Mouse (Mus musculus) MEL (cell line): ENCODE results near the gene Zdhhc17.

Source experiments
- CTCF ChIP-seq, 3 experiments: IDR thresholded peaks in 2 of 3; conservative IDR thresholded peaks in 1 of 3; 2 replicates each; pipeline ENCODE4 v1.5.1; 2011 to 2012; ENCODE audit warnings: low read length in 3 of 3, low read depth in 2 of 3, mild to moderate bottlenecking in 2 of 3, improper control_type of control experiment in 1 of 3, inconsistent platforms in 1 of 3, mixed read lengths in 1 of 3, moderate library complexity in 1 of 3; ENCODE audit not compliant: control insufficient read depth in 1 of 3, insufficient read depth in 1 of 3, poor library complexity in 1 of 3, severe bottlenecking in 1 of 3
- ELF1 ChIP-seq: IDR thresholded peaks from 2 replicates; pipeline ENCODE4 v1.6.1; 2014; ENCODE audit warnings: low read depth, mild to moderate bottlenecking, inconsistent platforms, low read length, improper control_type of control experiment, moderate library complexity
- EP300 ChIP-seq, 2 experiments: IDR thresholded peaks; 2 replicates each; pipeline ENCODE4 v1.6.1; 2011; ENCODE audit warnings: improper control_type of control experiment in 2 of 2, low read length in 2 of 2, low read depth in 1 of 2, mild to moderate bottlenecking in 1 of 2
- ETS1 ChIP-seq: IDR thresholded peaks from 2 replicates; pipeline ENCODE4 v1.6.1; 2012; ENCODE audit warnings: low read depth, mild to moderate bottlenecking, inconsistent platforms, low read length, improper control_type of control experiment, moderate library complexity
- MXI1 ChIP-seq: IDR thresholded peaks from 2 replicates; pipeline ENCODE4 v1.6.1; 2011; ENCODE audit warnings: mild to moderate bottlenecking, low read depth, low read length, improper control_type of control experiment
- NELFE ChIP-seq: IDR thresholded peaks from 2 replicates; pipeline ENCODE4 v1.6.1; 2011; ENCODE audit warnings: low read depth, low read length, improper control_type of control experiment
- POLR2A ChIP-seq, 2 experiments: IDR thresholded peaks; 2 replicates each; pipeline ENCODE4 v1.6.1; 2011 to 2012; ENCODE audit warnings: low read length in 2 of 2, mild to moderate bottlenecking in 2 of 2, control low read depth in 1 of 2, improper control_type of control experiment in 1 of 2, low read depth in 1 of 2, moderate library complexity in 1 of 2; ENCODE audit not compliant: control insufficient read depth in 1 of 2, insufficient read depth in 1 of 2, poor library complexity in 1 of 2
- SIN3A ChIP-seq: IDR thresholded peaks from 2 replicates; pipeline ENCODE4 v1.6.1; 2012; ENCODE audit warnings: low read length, improper control_type of control experiment, inconsistent platforms
- SMC3 ChIP-seq: IDR thresholded peaks from 2 replicates; pipeline ENCODE4 v1.6.1; 2011; ENCODE audit warnings: low read depth, low read length, improper control_type of control experiment
- TCF12 ChIP-seq: IDR thresholded peaks from 2 replicates; pipeline ENCODE4 v1.6.1; 2014; ENCODE audit warnings: low read depth, mild to moderate bottlenecking, inconsistent platforms, low read length, improper control_type of control experiment, moderate library complexity
- UBTF ChIP-seq: IDR thresholded peaks from 2 replicates; pipeline ENCODE4 v1.6.1; 2012; ENCODE audit warnings: low read depth, mild to moderate bottlenecking, inconsistent platforms, low read length, improper control_type of control experiment, moderate library complexity, borderline replicate concordance; ENCODE audit not compliant: insufficient read depth
- USF2 ChIP-seq, 2 experiments: IDR thresholded peaks; 2 replicates each; pipeline ENCODE4 v1.6.1; 2011 to 2012; ENCODE audit warnings: improper control_type of control experiment in 2 of 2, low read length in 2 of 2, borderline replicate concordance in 1 of 2, inconsistent platforms in 1 of 2, low read depth in 1 of 2, mild to moderate bottlenecking in 1 of 2; ENCODE audit not compliant: insufficient read depth in 1 of 2

GRCm38 (mm10) chr10:110952271-110952670 lies 57.7 kb downstream of the Zdhhc17 start:
- no peak for TF ChIP-seq SIN3A
- no peak for TF ChIP-seq CTCF (IDR thresholded peaks at IDR 0.05 in 2 of 3, conservative IDR thresholded peaks at IDR 0.05 in 1 of 3; ENCODE audit: control insufficient read depth in 1 of 3, insufficient read depth in 1 of 3, low read depth in 2 of 3, low read length in 3 of 3, poor library complexity in 1 of 3, severe bottlenecking in 1 of 3)
- no peak for TF ChIP-seq TCF12
- no peak for TF ChIP-seq SMC3
- no peak for TF ChIP-seq POLR2A (IDR thresholded peaks at IDR 0.05; ENCODE audit: control insufficient read depth in 1 of 2, insufficient read depth in 1 of 2, low read depth in 1 of 2, low read length in 2 of 2, poor library complexity in 1 of 2)
- no peak for TF ChIP-seq EP300 (IDR thresholded peaks at IDR 0.05; ENCODE audit: low read depth in 1 of 2, low read length in 2 of 2)
- no peak for TF ChIP-seq UBTF
- no peak for TF ChIP-seq ETS1
- TF ChIP-seq NELFE = no peak
- TF ChIP-seq USF2 (IDR thresholded peaks at IDR 0.05; ENCODE audit: borderline replicate concordance in 1 of 2, insufficient read depth in 1 of 2, low read depth in 1 of 2, low read length in 2 of 2) = no peak
- TF ChIP-seq ELF1 = no peak
- no peak for TF ChIP-seq MXI1
